Mouse (Mus musculus) liver, postnatal 0 days (tissue): ENCODE measurements around the gene Lamc2.

Experiments used
- CTCF ChIP-seq: sonication (generic); IDR thresholded peaks from 2 replicates; pipeline ENCODE4 v1.5.1; 2016; ENCODE audit warnings: antibody characterized with exemption, low read depth
- EP300 ChIP-seq: IDR thresholded peaks from 2 replicates; pipeline ENCODE4 v1.6.1; 2016; ENCODE audit warnings: antibody characterized with exemption, low read depth, mild to moderate bottlenecking

DNA sequence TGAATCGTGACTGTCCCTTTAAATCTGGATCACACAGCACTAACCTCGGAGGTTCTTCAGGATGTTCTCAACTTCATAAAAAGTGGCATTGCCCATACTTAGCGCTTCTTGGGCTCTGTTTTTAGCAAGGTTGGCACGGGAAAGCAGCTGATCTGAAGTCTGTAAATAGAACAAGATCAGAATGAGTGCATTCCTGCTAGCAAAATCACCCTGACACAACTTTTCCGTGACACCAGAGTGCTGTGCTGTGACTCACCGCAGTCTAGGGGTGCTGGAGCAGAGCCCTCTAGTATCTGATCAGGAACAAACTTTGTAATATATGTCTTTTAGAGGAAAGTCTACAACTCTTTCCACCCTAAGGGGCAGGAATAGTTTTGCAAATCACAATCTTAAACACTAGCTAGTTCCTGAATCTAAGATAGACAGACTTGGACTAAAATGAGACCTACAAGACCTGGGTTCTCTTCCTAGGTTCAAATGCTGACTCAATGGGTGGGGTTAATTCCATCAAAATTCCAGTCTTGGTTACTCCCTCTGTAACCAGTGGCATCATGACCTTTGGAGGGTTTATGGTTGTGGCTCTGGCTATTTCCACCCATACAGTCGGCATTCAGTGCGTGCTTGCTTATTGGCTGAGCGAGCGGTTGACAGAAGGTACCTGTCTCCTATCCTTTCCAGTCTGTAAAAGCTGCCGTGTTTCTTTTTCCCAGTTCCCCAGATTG is 56.1 kb downstream of the Lamc2 start:
- no peak for TF ChIP-seq CTCF
- TF ChIP-seq EP300 = no peak
